Mouse (Mus musculus) midbrain, embryonic 16.5 days (tissue): ENCODE data around the gene Olfr460. TPM values are rescaled to one million over a fixed set of nuclear protein-coding genes. Genes with fewer than 3 reads are reported as not detected.

Source experiments
- ATAC-seq: fragments of 200-750 bp; cut with Nextera tagmentation; 2 replicates; pipeline ENCODE4 v1.8.0; 2017; ENCODE audit warnings: moderate TSS enrichment
- H3K27ac ChIP-seq: fragments of 300-500 bp; sonication (generic); 2 replicates; pipeline ENCODE4 v1.5.1; 2014; ENCODE audit warnings: mild to moderate bottlenecking, low read length, mixed read lengths
- H3K27me3 ChIP-seq: fragments of 300-500 bp; sonication (generic); 2 replicates; pipeline ENCODE4 v1.6.1; 2014; ENCODE audit warnings: low read depth, low read length, mixed read lengths; ENCODE audit not compliant: control insufficient read depth, insufficient read depth
- H3K36me3 ChIP-seq: fragments of 300-500 bp; sonication (generic); 2 replicates; pipeline ENCODE4 v1.6.1; 2014; ENCODE audit warnings: mild to moderate bottlenecking, low read length, moderate library complexity, mixed read lengths; ENCODE audit not compliant: control insufficient read depth, insufficient read depth
- H3K4me1 ChIP-seq: fragments of 300-500 bp; sonication (generic); 2 replicates; pipeline ENCODE4 v1.6.1; 2014; ENCODE audit warnings: mild to moderate bottlenecking, low read length, mixed read lengths; ENCODE audit not compliant: control insufficient read depth, insufficient read depth
- H3K4me2 ChIP-seq: fragments of 300-500 bp; sonication (generic); 2 replicates; pipeline ENCODE4 v1.6.1; 2014; ENCODE audit warnings: mild to moderate bottlenecking, low read length, mixed read lengths
- H3K4me3 ChIP-seq: fragments of 300-500 bp; sonication (generic); 2 replicates; pipeline ENCODE4 v1.5.1; 2014; ENCODE audit warnings: low read depth, mild to moderate bottlenecking, low read length, moderate library complexity, mixed read lengths
- H3K9ac ChIP-seq: fragments of 300-500 bp; sonication (generic); 2 replicates; pipeline ENCODE4 v1.6.1; 2014; ENCODE audit warnings: low read depth, low read length, mixed read lengths
- H3K9me3 ChIP-seq: fragments of 300-500 bp; sonication (generic); replicated peaks from 2 replicates; pipeline ENCODE4 v1.6.1; 2014; ENCODE audit warnings: mild to moderate bottlenecking, low read length, mixed read lengths; ENCODE audit not compliant: control insufficient read depth, poor library complexity, severe bottlenecking
- WGBS: fragments of 180-500 bp; shearing (Covaris S2); extraction: QIAGEN DNeasy Blood & Tissue Kit; methylation state at CpG from one replicate; pipeline ENCODE4 v1.1.7; 2014; 5-methylcytosine and 5-hydroxymethylcytosine counted together
- polyA plus RNA-seq: library from polyadenylated mRNA; unstranded; fragments of >200 nt; fragmentation: Nextera tagmentation; extraction: Ambion mirVana; gene quantifications from 2 replicates; pipeline ENCODE4 v1.2.1, GENCODE M21; 2015

Gene Olfr460
- not detected in 2 replicates for polyA plus RNA-seq

GRCm38 (mm10) chr6:40569187-40569586 lies at the start of gene Olfr460:
Olfr460 (plus strand) TSS chr6:40569487.
- no peak within 1 kb of the TSS for H3K4me2 ChIP-seq
- no peaks in the 10 kb centered on the region for H3K27me3 ChIP-seq
- no peaks in the 10 kb centered on the region for H3K9me3 ChIP-seq
- H3K9ac ChIP-seq = no peak within 1 kb of the TSS
- WGBS = 93% methylated on average over 3 of the region's 3 CpGs
- no peaks in the 10 kb centered on the region for H3K36me3 ChIP-seq
- H3K4me1 ChIP-seq = no peaks in the 10 kb centered on the region
- H3K27ac ChIP-seq = no peak within 1 kb of the TSS
- ATAC-seq = no peak
- H3K4me3 ChIP-seq = no peak within 1 kb of the TSS

GRCm38 (mm10) chr6:40544690-40545089 lies 24.6 kb upstream of the Olfr460 start:
- 81% methylated on average over 10 of the region's 10 CpGs for WGBS
- H3K4me1 ChIP-seq = no peaks in the 10 kb centered on the region
- no peak overlapping the region for H3K4me2 ChIP-seq
- no peaks in the 10 kb centered on the region for H3K9me3 ChIP-seq
- no peak overlapping the region for H3K9ac ChIP-seq
- no peak for ATAC-seq
- no peaks in the 10 kb centered on the region for H3K27me3 ChIP-seq
- H3K27ac ChIP-seq = no peak overlapping the region
- H3K36me3 ChIP-seq = no peaks in the 10 kb centered on the region
- H3K4me3 ChIP-seq = no peak overlapping the region

- H3K9ac ChIP-seq = no peak within 1 kb of the TSS
- no peaks in the 10 kb centered on the region for H3K36me3 ChIP-seq
- 84% methylated on average over 2 of the region's 2 CpGs for WGBS
- H3K27me3 ChIP-seq = no peaks in the 10 kb centered on the region
- ATAC-seq = no peak
- no peaks in the 10 kb centered on the region for H3K4me1 ChIP-seq
- H3K9me3 ChIP-seq = no peaks in the 10 kb centered on the region
- H3K27ac ChIP-seq = no peak within 1 kb of the TSS
- H3K4me3 ChIP-seq = no peak within 1 kb of the TSS
- no peak within 1 kb of the TSS for H3K4me2 ChIP-seq
Measured at GRCm38 (mm10) chr6:40554950-40555349, 14.3 kb upstream of the Olfr460 start, which contains the start of gene Olfr461. Olfr461 (minus strand) TSS chr6:40555050.

GRCm38 (mm10) chr6:40573618-40574017 lies 4.3 kb downstream of the Olfr460 start:
- no peak overlapping the region for H3K27ac ChIP-seq
- no peak overlapping the region for H3K9ac ChIP-seq
- no peak overlapping the region for H3K4me3 ChIP-seq
- H3K4me2 ChIP-seq = no peak overlapping the region
- no peaks in the 10 kb centered on the region for H3K4me1 ChIP-seq
- 79% methylated on average over 3 of the region's 3 CpGs for whole genome bisulfite sequencing
- no peak for ATAC-seq
- H3K36me3 ChIP-seq = no peaks in the 10 kb centered on the region
- no peaks in the 10 kb centered on the region for H3K27me3 ChIP-seq
- H3K9me3 ChIP-seq = no peaks in the 10 kb centered on the region

- Histone ChIP-seq H3K27ac (no peak overlapping the region), H3K4me1 (no peaks in the 10 kb centered on the region), H3K9me3 (no peaks in the 10 kb centered on the region), H3K4me2 (no peak overlapping the region), H3K4me3 (no peak overlapping the region), H3K36me3 (no peaks in the 10 kb centered on the region), H3K27me3 (no peaks in the 10 kb centered on the region), H3K9ac (no peak overlapping the region)
- ATAC-seq = no peak
- 90% methylated on average over 1 of the region's 1 CpGs for WGBS
Measured at GRCm38 (mm10) chr6:40576305-40576704, 7.0 kb downstream of the Olfr460 start.

GRCm38 (mm10) chr6:40584336-40584735 lies 15.0 kb downstream of the Olfr460 start:
- no peaks in the 10 kb centered on the region for H3K9me3 ChIP-seq
- H3K4me2 ChIP-seq = no peak overlapping the region
- no peaks in the 10 kb centered on the region for H3K27me3 ChIP-seq
- H3K36me3 ChIP-seq = no peaks in the 10 kb centered on the region
- H3K27ac ChIP-seq = no peak overlapping the region
- WGBS = 85% methylated on average over 6 of the region's 6 CpGs
- no peak overlapping the region for H3K9ac ChIP-seq
- no peak overlapping the region for H3K4me3 ChIP-seq
- no peaks in the 10 kb centered on the region for H3K4me1 ChIP-seq
- no peak for ATAC-seq

- no peak for ATAC-seq
- Histone ChIP-seq H3K4me2 (no peak within 1 kb of the TSS), H3K9me3 (0 out of 2 replicates have a peak, but pooled peaks cover 4% of the 10 kb centered on the region), H3K4me3 (no peak within 1 kb of the TSS), H3K27ac (no peak within 1 kb of the TSS), H3K27me3 (no peaks in the 10 kb centered on the region), H3K36me3 (no peaks in the 10 kb centered on the region), H3K4me1 (no peaks in the 10 kb centered on the region), H3K9ac (no peak within 1 kb of the TSS)
- WGBS = 83% methylated on average over 5 of the region's 5 CpGs
Measured at GRCm38 (mm10) chr6:40585645-40586044, 16.4 kb downstream of the Olfr460 start, which contains the start of gene Clec5a. Clec5a (minus strand) TSS chr6:40585821.

- H3K36me3 ChIP-seq = no peaks in the 10 kb centered on the region
- H3K4me3 ChIP-seq = no peak overlapping the region
- no peaks in the 10 kb centered on the region for H3K27me3 ChIP-seq
- 0 out of 2 replicates have a peak, but pooled peaks cover 4% of the 10 kb centered on the region for H3K9me3 ChIP-seq
- WGBS = 96% methylated on average over 2 of the region's 2 CpGs
- H3K9ac ChIP-seq = no peak overlapping the region
- H3K4me2 ChIP-seq = no peak overlapping the region
- no peak for ATAC-seq
- no peak overlapping the region for H3K27ac ChIP-seq
- H3K4me1 ChIP-seq = no peaks in the 10 kb centered on the region
Measured at GRCm38 (mm10) chr6:40588346-40588745, 19.1 kb downstream of the Olfr460 start.

GRCm38 (mm10) chr6:40594804-40595550 lies 25.7 kb downstream of the Olfr460 start:
- no peak for ATAC-seq
- H3K4me1 ChIP-seq = no peaks in the 10 kb centered on the region
- no peak overlapping the region for H3K27ac ChIP-seq
- no peak overlapping the region for H3K4me2 ChIP-seq
- no peaks in the 10 kb centered on the region for H3K36me3 ChIP-seq
- H3K4me3 ChIP-seq = no peak overlapping the region
- 71% methylated on average over 3 of the region's 3 CpGs for WGBS
- no peak overlapping the region for H3K9ac ChIP-seq
- 0 out of 2 replicates have a peak, but pooled peaks cover 4% of the 10 kb centered on the region for H3K9me3 ChIP-seq
- H3K27me3 ChIP-seq = no peaks in the 10 kb centered on the region
